Mouse (Mus musculus) hindbrain, embryonic 14.5 days (tissue): ENCODE results near the gene Otog. TPM values are rescaled to one million over a fixed set of nuclear protein-coding genes. Genes with fewer than 3 reads are reported as not detected.

Experiments
- polyA plus RNA-seq: library from polyadenylated mRNA; unstranded; fragments of >200 nt; fragmentation: Nextera tagmentation; extraction: Ambion mirVana; gene quantifications from 2 replicates; pipeline ENCODE4 v1.2.1, GENCODE M21; 2014

Otog gene
- polyA plus RNA-seq, 1 experiment from 2014 or later, result 0.11 TPM

Other genes with a start within 250 kb of the Otog start
- gene Abcc6, start 210.7 kb upstream of the Otog start, polyA plus RNA-seq, result 0.33 and 0.43 TPM in 2 replicates
- gene Nomo1, start 207.3 kb upstream of the Otog start, polyA plus RNA-seq, result 28.2 and 29.3 TPM in 2 replicates
- gene Kcnj11, start 140.2 kb upstream of the Otog start, polyA plus RNA-seq, result 1.2 and 1.5 TPM in 2 replicates
- gene Abcc8, start 61.0 kb upstream of the Otog start, polyA plus RNA-seq, result 10.6 and 13.8 TPM in 2 replicates
- gene Ush1c, start 2.5 kb upstream of the Otog start, polyA plus RNA-seq, result 1.2 and 1.8 TPM in 2 replicates
- 0.10 and 0.11 TPM in 2 replicates for gene Myod1, start 135.5 kb downstream of the Otog start, polyA plus RNA-seq
- 16.6 and 20.8 TPM in 2 replicates for gene Kcnc1, start 155.5 kb downstream of the Otog start, polyA plus RNA-seq